Mouse (Mus musculus) spleen, postnatal 10 days (tissue): ENCODE results near the gene Surf6.
A peak's percentile ranks its signal among the peaks of the same experiment; 100 is the strongest.

ENCODE experiments used
- DNase-seq, 2 experiments: peaks; one replicate each; pipeline ENCODE4 v3.0.0; 2021 to 2022; ENCODE audit warnings: low spot score in 2 of 2

The Surf6 gene

DNA sequence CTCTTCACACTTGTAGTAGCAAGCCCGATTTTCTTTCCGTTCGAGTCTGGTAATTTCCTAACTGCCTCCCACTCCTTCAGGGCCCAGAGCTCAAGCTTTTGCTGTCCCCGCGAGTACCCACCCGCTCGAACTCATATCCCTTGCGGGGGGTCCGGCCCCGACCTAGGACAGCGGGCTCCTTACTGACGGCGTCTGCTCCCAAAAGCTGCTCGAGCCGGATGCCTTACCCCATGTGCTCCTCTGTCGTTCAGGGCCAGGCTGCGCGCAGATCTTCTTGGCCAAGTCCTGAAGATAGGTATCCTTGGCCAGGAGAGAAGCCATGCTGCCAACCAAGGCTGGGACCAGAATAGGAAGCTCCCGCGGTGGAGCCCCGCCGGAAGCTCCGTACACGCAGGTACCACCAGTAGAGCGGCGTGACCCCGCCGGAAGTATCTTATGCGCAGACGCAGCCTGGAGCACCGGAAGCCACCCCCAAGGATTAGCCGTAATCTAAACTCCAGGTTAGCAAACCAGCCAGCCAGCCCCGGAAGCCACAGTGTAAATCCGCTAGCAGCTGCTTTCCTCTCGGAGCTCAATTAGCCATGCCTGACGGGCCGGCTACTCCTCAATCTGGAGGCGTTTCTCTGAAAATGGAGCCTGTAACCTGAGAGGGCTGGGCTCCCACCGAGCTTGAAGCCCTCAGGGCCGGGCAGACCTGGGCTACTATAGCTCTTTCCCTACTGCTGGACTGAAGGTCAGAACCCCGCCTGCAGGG is at the start of gene Surf6:
Gene Surf6 (minus strand): TSS at position 413 of the 754 bp plus-strand sequence.
- DNase-seq, result peak; percentile 78 to 94

DNA sequence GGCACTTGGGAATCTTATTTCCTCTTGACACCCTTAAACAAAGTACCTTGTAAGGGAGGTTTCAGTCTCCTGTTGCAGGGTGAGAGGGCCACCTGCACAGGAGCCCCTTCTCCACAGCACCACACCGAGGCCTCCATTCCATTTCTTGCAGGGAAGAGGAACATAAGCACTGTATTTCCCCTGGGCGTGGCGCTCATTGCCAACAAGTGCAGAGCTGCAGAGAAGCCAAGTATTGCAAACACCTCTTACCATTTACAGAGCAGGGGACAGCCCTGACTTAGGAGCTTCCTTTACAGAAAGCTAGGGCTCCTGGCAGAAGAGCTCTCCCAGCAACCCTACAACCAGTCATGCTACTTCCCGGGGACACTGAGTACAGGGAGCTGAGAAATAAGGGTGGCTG is 49.5 kb upstream of the Surf6 start:
- DNase-seq, result no peak

DNA sequence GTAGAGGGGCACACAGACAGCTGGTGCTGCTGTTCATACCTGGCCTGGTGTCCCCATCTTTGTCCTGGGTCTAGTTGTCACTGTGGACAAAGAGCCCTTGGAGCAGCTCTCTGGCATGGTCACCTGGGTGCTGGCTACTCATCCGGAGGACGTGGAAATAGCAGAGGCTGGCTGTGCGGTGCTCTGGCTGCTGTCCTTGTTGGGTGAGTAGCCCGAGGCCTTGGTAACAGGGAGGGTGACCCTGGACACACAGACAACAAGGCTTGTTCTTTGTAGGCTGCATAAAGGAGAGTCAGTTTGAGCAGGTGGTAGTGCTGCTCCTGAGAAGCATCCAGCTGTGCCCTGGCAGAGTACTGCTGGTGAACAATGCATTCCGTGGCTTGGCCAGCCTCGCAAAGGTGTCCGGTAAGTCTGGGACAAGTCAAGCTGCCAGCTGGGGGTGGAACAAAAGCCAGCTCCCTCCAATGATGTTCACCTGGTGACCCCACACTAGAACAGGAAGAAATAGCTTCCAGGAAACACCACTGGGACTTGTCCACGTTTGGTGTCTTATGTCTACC is 48.7 kb upstream of the Surf6 start:
- DNase-seq, result no peak

DNA sequence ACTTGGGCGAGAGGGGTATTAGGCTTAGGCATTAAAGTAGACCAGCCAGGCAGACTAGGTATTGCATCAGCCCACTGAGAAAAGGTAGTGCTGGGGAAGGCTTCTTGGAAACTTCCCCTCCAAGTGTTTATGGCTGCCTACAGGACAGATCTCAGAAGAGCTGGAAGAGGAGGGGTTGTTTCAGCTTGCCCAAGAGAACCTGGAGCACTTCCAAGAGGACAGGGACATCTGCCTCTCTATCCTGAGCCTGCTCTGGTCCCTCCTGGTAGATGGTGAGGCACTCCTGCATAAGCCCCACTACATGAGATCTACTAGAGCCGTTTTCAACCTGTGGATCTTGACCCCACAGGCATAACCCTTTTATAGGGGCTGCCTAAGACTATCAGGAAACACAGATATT is 47.7 kb upstream of the Surf6 start:
- no peak for DNase-seq

DNA sequence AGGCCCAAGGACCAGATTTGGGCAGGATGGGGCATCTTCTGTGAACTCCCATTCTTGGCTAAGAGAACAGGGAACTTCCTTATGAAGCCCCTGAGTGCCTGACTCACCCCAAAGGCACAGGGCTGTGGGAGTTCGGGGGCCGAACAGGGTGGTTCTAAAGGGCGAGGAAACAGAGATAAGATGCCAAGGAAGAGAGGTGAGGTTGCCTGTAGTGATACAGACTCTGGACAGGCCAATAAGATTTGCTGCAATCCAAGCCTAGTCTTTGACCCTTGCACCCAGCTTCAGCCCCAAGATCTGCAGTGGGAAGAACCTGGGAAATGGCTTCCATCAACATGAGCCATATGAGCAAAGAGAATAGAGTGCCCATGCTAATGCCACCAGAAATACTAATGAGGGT is 40.6 kb upstream of the Surf6 start:
- DNase-seq, result no peak

DNA sequence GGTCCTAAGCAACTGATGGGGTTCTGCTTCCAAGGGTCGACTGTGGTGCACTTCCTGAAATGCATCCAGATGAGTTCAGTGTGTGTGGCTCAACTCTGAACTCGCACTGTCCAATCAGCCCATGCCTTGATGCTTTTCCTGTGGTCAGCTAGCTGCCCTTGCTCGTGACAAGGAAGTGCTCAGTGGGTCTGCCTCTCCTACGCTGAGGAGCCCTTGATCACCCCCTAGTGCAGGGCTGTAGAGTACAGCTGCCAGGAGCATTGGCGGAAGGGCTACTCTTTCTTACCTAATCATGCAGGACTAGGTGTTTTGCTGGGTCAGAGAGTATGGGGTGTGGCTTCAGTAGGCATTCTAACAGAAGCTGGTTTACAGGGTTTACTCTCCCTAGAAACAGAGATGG is 38.9 kb upstream of the Surf6 start:
- no peak for DNase-seq

DNA sequence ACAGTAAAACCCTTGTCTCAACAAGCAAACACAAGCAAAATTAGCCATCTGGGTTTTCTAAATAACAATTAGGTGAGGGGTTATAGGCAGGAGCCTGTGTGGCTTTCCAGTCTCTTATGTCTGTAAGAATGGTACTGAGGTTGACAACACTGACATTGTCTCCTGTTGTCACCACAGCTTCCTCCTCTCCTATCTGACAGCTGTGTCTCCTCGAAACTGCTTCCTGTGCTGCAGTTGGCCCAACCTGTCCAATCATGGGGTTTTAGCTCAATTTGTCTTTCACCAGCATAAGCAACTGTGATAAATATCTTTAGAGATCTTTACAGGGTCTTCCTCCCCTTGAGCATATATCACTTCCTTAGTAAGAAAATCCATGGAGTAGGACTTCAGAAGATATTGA is 33.7 kb upstream of the Surf6 start:
- DNase-seq, result no peak

DNA sequence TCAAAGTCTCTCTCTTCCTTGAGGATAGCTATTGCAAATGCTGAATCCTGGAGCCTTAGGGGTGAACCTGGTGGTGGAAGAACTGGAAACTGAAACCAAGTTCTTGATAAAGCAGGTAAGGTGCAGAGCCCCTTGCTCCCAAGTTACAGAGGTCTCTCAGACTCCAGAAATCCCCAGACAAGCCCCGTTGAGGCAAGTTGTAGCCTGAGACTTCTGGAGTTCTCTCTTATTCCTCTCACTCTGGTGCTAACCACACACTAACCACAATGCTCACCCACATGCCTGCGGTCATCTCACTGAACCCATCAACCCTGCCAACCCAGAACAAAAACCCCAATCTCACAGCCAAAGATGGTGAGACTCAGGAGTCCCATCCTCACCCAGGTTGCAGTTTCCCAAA is 32.6 kb upstream of the Surf6 start:
- no peak for DNase-seq

DNA sequence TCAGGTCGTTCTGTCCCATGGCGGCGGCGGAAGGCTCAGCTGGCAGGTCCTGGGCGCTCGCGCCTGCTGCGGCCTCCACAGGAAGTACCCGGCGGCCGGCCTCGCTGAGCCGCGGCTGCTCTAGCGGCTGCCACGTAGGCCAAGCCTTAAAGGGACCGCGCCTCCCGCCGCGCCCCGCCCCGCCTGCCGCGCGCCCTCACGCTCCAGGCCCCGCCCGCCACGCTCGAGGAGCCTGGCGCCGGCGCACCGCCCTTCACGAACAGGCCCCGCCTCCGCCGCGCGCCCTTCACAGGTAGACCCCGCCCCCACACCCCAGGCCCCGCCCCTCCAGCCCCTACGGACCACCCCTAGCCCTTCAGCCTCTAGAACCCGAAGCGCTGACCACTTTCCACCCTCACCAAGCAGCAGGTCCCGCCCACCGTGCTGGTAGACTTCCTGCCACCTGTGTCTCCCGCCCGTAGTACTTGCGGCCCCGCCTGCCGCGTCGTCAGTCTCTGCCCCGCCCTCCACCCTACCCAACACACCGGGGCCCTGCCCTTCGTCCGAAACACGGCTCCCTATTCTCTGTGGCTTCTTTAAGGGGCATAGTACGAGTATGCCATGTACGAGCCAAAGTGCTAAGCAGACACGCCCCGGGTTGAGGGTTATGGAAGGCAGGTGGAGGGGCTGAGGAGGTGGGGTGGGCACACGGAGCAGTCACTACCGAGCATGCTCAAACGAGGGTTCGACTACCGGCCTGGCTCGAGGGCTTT is 30.8 kb upstream of the Surf6 start, which contains the start of the genes Surf4 and Stkld1:
Gene Surf4 (minus strand): TSS at position 625 of the 752 bp plus-strand sequence.
Gene Stkld1 (plus strand): TSS at position 744 of the 752 bp plus-strand sequence.
- DNase-seq, result peak; percentile 85 to 96

DNA sequence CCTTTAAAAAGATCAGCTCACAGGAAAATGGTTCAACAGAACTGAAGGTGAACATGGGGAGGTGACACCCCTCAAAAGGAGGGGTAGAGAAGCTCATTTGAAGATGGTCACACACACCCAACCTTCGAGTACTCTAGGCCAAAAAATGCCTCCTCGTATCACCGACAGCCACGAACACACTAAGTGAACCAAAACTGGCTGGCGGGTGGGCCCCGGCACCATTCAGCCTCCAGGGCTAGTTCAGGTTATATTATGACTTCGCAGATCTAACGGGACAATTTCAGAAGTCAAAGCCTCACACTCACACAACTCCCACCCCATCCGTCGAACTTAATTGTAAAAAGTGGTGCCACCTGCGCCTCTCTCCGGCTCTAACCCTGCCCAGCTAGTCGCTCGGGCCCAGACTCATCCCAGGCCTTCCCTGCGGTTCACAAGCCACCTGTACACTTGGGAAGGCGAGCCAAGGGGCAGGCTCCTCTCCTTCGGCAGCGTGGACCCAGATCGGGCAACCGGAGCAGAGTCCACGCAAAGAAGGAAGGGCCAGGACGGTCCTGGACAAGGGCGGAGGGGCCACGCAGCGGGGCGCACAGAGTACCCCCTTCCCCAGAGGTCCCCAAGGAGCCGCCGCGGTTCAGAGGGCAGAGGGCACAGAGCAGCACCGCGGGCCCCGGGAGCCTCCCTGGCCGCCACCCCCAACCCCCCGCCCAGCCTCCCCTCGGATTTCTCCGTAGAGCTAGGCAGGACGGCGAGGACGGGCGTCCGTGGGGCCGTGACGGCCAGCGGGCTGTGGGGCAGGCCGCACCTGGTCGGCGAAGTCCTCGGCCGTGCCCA is 30.0 kb upstream of the Surf6 start:
- peak in 1 of 2 experiments; percentile 56 for DNase-seq

DNA sequence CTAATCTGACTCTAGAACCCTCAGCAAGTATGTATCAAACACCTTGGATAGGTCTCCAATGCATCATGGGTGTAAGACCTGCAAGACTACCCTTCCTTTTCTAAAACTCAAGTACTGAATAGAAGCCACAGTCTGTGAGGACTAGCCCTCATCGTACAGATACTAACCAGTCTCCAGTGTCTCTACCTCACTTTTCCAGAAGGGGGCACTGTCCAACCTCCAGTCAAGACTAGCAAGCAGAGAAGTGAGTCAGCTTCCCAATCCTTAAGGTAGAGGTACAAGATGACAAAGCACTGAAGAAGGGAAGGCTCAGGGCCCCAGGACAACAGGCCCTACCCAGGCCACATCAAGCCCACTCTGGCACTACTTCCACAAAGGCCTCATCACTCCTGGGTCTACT is 27.7 kb upstream of the Surf6 start:
- DNase-seq, result peak; percentile 57 to 80

DNA sequence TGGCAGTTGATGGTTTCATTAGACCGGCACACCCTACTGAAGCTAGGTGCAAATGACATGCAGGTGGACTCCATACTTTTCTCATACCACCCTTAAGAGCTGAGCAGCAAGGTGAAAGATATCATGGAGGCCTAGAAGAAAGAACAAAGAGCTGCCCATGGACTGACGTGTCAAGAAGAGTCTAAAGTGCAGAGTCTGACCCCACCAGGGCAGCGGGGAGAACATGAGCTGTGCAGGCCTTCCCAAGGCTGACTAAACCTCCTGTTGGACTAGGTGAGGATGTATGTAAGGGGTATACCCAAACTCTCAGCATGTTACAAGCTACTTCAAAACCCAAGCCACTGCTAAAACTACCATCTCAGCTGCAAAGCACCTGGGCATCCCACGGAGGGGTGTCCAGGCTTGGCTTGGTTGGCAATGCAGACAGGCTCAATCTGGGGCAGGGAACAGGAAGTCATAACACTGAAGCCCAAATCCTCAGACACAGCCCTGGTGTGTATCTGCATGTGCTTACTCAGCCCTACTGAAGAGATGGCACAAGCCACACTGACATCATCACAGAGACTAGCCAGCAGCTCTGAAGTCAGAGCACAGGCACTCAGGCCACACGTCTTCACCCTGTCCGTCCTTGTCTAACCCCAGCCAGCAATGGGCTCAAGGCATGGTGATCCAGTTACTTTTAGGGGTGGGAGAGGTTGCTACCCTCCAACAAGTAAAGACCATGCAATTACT is 25.2 kb upstream of the Surf6 start:
- no peak for DNase-seq

DNA sequence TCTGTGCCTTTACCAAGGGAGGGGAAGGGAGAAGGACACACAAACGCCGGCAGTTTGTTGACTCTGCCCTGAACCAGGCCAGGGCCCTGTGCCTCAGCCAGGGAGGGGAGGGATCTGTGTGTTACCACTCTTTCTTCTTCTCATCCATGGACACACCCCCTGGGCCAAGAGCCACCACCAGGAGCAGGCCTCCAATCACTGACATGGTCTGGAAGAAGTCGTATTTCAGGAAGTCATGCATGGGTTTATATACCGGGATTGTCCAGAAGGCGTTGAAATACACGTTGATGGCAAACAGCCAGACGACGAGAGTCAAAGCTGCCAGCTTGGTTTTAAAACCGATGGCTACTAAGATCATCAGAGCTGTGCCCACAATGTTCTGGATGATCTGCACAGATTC is 19.1 kb upstream of the Surf6 start:
- no peak for DNase-seq

DNA sequence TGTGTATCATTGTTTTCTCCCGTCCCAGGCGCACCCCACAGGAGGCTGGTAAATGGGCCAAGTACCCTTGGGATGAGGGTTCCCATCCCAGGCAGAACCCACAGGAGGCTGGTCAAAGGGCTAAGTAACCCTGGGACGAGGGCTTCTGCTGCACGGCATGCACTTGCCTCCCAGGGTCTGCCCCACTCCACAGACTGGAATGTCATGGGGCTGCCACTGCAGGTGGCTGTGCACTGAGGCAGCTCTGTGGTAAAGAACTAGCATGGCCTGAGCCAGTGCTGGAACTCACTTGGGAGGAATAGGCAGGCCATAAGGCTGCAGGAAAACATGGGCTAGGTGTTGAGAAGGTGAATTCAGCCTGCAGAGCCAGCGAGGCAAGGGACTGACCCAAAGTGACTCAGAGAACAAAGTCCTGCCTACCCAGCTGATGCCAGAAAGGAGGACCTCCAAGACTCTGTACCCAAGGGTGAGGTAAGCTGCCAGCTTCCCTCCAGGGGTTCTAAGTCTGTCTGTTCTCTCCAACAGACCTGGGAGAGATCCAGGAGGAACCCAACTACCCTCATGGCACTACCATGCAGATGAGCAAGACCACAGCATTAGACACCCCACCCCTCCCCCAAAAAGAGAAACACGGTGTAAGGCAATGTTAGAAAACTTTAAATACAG is 17.6 kb upstream of the Surf6 start:
- DNase-seq, result no peak

DNA sequence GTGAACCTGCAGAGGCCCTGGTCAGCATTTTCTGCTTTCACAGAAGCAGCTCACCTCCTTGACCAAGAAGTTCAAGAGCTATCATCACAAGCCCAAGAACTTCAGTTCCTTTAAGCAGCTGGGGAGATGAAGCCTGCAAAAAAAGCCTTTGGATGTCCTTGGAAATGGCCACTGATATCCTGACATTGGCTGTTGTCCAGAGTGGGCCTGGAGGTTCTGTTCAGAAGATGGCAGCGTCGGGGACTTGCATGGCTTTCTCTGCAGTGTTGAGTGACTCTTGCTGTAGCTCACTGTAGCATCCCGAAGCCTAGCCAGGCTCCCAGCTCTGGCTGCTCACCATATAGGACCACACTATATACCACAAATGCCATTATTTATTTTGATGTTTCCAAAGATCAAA is 17.0 kb upstream of the Surf6 start:
- no peak for DNase-seq

DNA sequence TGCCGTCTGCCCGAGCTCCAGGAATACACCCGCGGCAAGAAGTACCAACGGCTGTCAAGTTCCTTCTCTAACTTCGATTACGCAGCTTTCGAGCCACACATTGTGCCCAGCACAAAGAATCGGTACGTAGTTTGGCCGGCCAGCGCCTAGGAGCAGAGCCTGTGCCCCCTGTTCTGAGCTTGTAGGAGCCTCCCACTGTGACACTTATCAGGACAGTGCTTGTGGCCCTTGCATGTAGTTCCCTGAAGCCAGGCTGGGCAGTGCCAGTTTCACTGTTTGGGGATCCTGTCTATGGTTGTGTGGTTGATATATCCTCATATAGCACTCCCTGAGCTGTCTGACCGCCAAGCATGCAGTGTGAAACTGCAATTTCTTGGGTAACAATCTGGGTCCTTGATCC is 14.1 kb upstream of the Surf6 start:
- DNase-seq, result no peak

DNA sequence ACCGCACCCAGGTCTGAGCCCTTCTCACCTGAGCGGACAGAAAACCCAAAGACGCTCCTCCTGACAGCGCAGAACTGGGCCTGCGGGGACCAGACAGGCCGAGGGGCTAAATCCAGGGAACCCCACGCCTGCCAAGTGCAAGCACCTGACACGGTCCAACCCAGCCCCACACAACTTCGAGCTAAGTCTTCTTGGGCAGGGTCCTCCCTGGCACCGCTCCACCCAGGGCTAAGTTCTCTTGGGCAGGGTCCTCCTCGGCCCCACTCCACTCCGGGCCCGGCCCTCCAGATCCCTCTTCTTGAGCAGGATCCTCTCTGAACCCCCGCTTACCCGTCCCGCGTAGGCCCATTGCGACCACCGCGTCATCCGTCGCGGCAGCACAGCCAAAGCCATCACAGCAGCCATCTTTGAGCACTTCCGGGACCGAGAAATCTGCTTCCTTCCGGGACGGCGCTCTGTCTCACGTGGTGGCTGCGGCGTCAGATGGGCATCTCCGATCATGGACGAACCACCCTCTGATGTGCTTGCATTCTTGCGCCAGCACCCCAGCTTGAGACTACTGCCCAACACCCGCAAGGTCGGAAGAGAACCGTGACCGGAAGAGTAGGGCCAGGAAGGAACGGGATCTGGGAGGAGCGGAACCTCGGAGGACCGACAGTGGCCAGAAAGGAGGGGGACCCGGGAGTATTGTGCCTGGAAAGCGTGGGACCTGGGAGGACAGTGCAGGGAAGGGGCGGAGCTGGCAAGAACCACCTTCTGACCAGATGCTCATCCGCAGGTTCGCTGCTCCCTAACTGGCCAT is 13.4 kb upstream of the Surf6 start, which contains the start of the genes Surf2 and Surf1:
Gene Surf2 (plus strand): TSS at position 441 of the 802 bp plus-strand sequence.
Gene Surf1 (minus strand): TSS at position 604 of the 802 bp plus-strand sequence.
- peak; percentile 67 to 82 for DNase-seq

DNA sequence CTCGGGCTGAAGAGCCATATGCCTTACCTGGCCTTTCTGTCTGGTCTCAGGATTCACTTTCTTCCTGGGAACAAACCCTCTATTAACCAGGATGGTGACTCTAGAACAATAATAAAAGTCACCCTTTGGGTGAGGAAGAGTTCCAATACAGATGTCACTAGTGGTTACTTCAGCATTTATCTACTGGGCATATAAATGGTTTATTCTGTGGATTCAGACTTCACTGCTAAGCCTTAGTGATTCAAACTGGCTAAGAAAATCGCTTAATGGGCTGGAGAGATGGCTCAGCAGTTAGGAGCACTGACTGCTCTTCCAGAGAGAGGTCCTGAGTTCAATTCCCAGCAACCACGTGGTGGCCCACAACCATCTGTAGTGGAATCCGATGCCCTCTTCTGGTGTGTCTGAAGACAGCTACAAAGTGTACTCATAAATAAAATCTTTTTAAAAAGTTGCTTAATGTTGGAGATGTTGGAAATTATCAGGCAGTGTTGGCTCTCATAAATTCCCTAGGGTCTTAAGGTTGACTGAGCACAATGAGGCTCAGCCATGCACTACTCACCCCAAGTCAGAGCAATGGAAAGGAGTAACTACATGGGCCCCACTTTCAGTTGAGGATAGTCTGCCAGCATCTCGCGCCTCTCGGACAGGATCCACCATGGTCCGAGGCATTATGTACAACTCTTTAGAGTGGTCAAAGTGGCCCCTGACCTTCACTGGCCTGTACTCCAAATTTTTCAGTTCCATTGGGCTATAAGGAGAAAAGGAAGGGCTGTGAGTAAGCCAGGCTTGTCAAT is 11.7 kb upstream of the Surf6 start:
- no peak for DNase-seq
